Mouse (Mus musculus): ENCODE measurements at regions not wholly inside any gene's neighbourhood (a gene's known extent, or its start where the extent isn't known, plus 50 kb on each side); places are given as distances from the start of the nearest gene placed in this dataset.

DNA sequence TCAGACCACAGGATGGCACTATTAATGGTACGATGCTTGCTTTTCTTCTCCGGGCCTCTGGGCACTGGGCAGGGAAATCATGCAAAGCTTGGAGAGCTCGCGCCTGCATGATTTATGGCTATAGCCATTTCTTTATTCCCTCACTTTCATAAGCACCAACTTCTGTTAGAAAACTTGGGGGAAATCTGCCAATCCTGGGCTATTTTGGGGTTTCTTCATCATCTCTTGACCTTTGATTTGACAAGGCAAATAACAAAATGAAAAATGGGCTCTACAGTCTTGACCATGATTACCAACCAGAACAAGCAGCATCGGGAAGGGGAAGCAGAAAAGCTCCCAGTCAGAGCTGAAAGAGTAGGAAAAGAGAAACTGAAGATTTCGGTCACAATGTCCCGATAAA is 57.1 kb upstream of the Fbxl4 start:
- peak; percentile 2 for DNase-seq (ENCODE audit: low spot score)

DNA sequence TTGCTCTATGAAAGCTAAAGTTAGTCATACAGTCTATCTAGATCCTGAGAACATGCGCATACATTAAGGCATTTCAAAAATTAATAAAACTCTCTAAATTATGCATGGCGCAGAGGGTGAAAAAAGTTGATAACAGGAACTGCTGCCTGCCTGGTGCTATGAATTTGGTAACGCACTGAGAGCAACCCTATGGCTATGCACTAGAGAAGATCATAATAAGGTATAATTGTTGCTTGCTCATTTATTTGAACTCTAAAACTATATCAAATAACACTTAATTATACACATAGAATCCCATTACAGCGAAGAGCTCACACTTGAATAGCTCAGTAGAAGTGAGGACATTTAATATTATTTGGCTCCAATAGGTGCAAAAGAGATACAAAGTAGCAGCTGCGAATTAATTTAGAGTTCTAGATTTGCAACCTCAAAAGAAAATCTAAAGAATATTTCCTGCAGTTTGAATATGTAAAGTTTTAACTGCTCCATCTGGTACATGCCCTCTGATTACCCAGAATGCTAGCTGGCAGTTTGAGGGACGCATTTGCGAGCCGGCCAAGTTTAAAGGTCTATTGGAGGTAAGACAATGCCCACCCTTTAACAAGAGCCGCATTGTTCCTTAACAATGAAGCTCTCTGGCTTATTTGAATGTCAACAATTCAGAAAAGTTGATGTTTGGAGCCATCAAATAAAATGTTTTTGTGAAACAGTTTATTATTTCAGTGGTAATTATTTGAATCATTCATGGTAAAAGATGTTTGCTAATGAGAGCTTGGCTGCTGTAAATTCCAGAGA is 56.0 kb upstream of the Fbxl4 start:
- DNase-seq (ENCODE audit: low spot score): no peak

DNA sequence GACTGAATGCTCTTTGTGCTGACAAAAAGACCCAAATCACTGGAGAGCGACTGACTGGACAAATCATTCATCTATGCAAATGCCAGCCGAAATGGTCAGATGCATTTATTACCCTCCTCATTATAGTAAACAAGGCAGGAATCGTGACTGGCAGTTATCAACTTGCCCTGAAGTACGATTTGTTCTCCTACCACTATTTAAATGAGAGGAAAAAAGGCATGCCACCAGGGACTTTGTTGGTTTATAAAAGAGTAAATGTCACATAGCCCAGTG is 55.5 kb upstream of the Fbxl4 start:
- no peak for DNase-seq (ENCODE audit: low spot score)

DNA sequence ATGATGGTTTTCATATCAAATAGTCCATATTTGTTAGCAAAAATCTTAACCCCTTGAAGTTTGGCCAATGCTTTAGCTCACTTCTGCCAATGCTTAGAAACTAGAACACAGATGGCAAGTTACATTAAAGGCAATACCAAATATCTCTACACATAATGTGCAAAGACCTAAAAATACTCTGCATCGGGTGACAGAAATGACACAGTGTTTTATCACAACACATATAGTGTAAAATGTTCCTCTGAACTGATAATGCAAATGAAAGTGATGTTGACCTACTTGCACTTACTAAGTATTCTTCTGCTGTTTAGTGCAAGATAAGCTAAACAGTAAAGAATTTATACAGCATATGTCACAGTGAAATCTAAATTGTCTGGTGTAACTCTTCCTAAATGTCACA is 55.1 kb upstream of the Fbxl4 start:
- no peak for DNase-seq (ENCODE audit: low spot score)
